Mouse (Mus musculus): ENCODE data around the gene Bsnd. TPM values are rescaled to one million over a fixed set of nuclear protein-coding genes. Genes with fewer than 3 reads are reported as not detected.

Bsnd gene
- polyA plus RNA-seq, 1 experiment = 0.06 TPM

- H3K27me3 ChIP-seq (ENCODE audit: control insufficient read depth, insufficient read depth, low read length) = no peaks in the 10 kb centered on the region
- peak; percentile 72 to 81 for DNase-seq (ENCODE audit: low read depth in 1 of 2, low spot score in 2 of 2)
- peak overlapping the region; percentile 59 for H3K4me3 ChIP-seq (ENCODE audit: extremely low read depth, insufficient read depth, insufficient read length)
- H3K27ac ChIP-seq (ENCODE audit: insufficient read depth, low read length) = 0 out of 2 replicates have a peak overlapping the region, but pooled peaks have one; percentile 30
- WGBS = 11% methylated on average over 17 of the region's 17 CpGs
- peaks cover 2% of the 10 kb centered on the region; the same call in 1 of the 2 replicates for H3K4me1 ChIP-seq (ENCODE audit: control insufficient read depth, insufficient read depth, insufficient read length)
- H3K36me3 ChIP-seq (ENCODE audit: control insufficient read depth, insufficient read depth, low read length) = no peaks in the 10 kb centered on the region
- TF ChIP-seq POLR2A (IDR thresholded peaks at IDR 0.05; ENCODE audit: low read depth, low read length) (no peak), CTCF (IDR thresholded peaks at IDR 0.05; ENCODE audit: extremely low read depth, insufficient read depth, insufficient read length, insufficient replicate concordance) (peak; percentile 100)
Measured at GRCm38 (mm10) chr4:106529375-106530112, 37.5 kb upstream of the Bsnd start.

GRCm38 (mm10) chr4:106527856-106528547 is 35.9 kb upstream of the Bsnd start:
- Histone ChIP-seq H3K27me3 (ENCODE audit: control insufficient read depth, insufficient read depth, low read length) (no peaks in the 10 kb centered on the region), H3K4me1 (ENCODE audit: control insufficient read depth, insufficient read depth, insufficient read length) (peaks cover 5% of the 10 kb centered on the region; the same call in 1 of the 2 replicates), H3K36me3 (ENCODE audit: control insufficient read depth, insufficient read depth, low read length) (no peaks in the 10 kb centered on the region), H3K27ac (ENCODE audit: insufficient read depth, low read length) (no peak overlapping the region), H3K4me3 (ENCODE audit: extremely low read depth, insufficient read depth, insufficient read length) (no peak overlapping the region)
- TF ChIP-seq POLR2A (IDR thresholded peaks at IDR 0.05; ENCODE audit: low read depth, low read length) = no peak
- TF ChIP-seq CTCF (IDR thresholded peaks at IDR 0.05; ENCODE audit: extremely low read depth, insufficient read depth, insufficient read length, insufficient replicate concordance) = no peak
- 79% methylated on average over 7 of the region's 7 CpGs for WGBS
- DNase-seq (ENCODE audit: low read depth in 1 of 2, low spot score in 2 of 2) = no peak

DNA sequence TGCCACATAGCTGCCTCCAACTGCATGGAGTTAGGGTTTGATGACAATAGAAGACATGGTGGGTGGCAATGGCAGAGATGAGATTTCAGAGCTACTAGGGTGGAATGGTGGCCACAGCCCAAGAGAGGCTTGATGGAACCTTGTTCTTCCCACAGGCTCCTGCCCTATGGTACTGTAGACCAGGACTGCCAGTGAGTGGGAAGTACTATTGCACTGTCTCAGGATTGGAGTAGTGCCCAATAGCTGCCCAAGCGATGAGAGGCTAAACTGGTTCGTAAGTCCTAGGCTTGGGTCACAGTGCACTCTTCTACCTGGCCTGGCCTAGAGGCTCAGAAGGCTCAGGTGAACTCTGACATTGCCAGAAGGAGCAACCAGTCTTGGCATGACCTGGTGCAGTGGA is 32.9 kb upstream of the Bsnd start:
- Histone ChIP-seq H3K36me3 (ENCODE audit: control insufficient read depth, insufficient read depth, low read length) (no peaks in the 10 kb centered on the region), H3K27ac (ENCODE audit: insufficient read depth, low read length) (no peak overlapping the region), H3K27me3 (ENCODE audit: control insufficient read depth, insufficient read depth, low read length) (no peaks in the 10 kb centered on the region), H3K4me3 (ENCODE audit: extremely low read depth, insufficient read depth, insufficient read length) (no peak overlapping the region), H3K4me1 (ENCODE audit: control insufficient read depth, insufficient read depth, insufficient read length) (peaks cover 5% of the 10 kb centered on the region; the same call in 1 of the 2 replicates)
- no peak for DNase-seq (ENCODE audit: low read depth in 1 of 2, low spot score in 2 of 2)
- 99% methylated on average over 2 of the region's 2 CpGs for WGBS
- no peak for TF ChIP-seq CTCF (IDR thresholded peaks at IDR 0.05; ENCODE audit: extremely low read depth, insufficient read depth, insufficient read length, insufficient replicate concordance)
- no peak for TF ChIP-seq POLR2A (IDR thresholded peaks at IDR 0.05; ENCODE audit: low read depth, low read length)

- Histone ChIP-seq H3K27me3 (ENCODE audit: control insufficient read depth, insufficient read depth, low read length) (no peaks in the 10 kb centered on the region), H3K4me3 (ENCODE audit: extremely low read depth, insufficient read depth, insufficient read length) (no peak overlapping the region), H3K4me1 (ENCODE audit: control insufficient read depth, insufficient read depth, insufficient read length) (peaks cover 2% of the 10 kb centered on the region; the same call in 1 of the 2 replicates), H3K27ac (ENCODE audit: insufficient read depth, low read length) (no peak overlapping the region), H3K36me3 (ENCODE audit: control insufficient read depth, insufficient read depth, low read length) (no peaks in the 10 kb centered on the region)
- 25% methylated on average over 2 of the region's 2 CpGs for WGBS
- no peak for DNase-seq (ENCODE audit: low read depth in 1 of 2, low spot score in 2 of 2)
- TF ChIP-seq POLR2A (IDR thresholded peaks at IDR 0.05; ENCODE audit: low read depth, low read length) = no peak
Measured at GRCm38 (mm10) chr4:106524131-106524530, 32.0 kb upstream of the Bsnd start.

DNA sequence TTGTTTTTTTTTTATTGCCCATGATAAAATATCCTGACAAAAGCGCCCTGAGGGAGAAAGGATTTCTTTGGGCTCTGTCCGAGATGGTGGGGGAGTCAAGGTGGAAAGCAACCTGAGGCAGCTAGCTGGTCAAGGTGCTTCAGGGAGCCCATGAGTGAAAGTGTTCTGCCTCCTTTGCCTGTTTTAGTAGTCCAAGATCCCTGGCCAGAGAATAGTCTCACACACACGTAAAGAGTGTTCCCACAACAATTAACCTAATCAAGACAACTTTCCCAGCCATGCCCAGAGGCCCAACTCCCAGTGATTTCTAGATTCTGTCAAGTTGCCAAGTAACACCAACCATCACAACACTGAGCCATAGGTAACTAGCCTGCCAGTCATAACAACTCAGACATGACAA is 30.5 kb upstream of the Bsnd start:
- Histone ChIP-seq H3K4me1 (ENCODE audit: control insufficient read depth, insufficient read depth, insufficient read length) (peaks cover 2% of the 10 kb centered on the region; the same call in 1 of the 2 replicates), H3K27me3 (ENCODE audit: control insufficient read depth, insufficient read depth, low read length) (no peaks in the 10 kb centered on the region), H3K4me3 (ENCODE audit: extremely low read depth, insufficient read depth, insufficient read length) (no peak overlapping the region), H3K36me3 (ENCODE audit: control insufficient read depth, insufficient read depth, low read length) (no peaks in the 10 kb centered on the region), H3K27ac (ENCODE audit: insufficient read depth, low read length) (no peak overlapping the region)
- no peak for DNase-seq (ENCODE audit: low read depth in 1 of 2, low spot score in 2 of 2)
- WGBS = 85% methylated on average over 3 of the region's 3 CpGs
- TF ChIP-seq CTCF (IDR thresholded peaks at IDR 0.05; ENCODE audit: extremely low read depth, insufficient read depth, insufficient read length, insufficient replicate concordance) (no peak), POLR2A (IDR thresholded peaks at IDR 0.05; ENCODE audit: low read depth, low read length) (no peak)

DNA sequence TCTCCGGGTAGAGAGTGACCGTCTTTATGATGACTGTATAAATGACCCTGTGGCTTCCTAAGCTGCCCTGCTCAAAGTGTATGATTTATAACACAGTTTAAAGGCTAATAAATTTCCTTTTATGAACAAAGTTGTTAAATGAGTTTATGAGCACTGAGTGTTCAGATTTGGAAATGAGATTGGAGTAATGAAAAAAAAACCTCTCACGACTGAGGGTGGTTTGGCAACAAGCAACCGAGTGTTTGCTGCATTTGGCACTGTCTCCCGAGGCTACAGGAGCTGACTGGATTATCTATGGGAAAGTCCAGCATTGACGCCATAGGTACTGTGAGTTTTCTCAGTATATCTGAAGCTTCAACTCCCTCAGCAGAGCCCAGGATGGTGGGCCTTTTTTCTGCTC is 22.5 kb upstream of the Bsnd start:
- Histone ChIP-seq H3K4me3 (ENCODE audit: extremely low read depth, insufficient read depth, insufficient read length) (no peak overlapping the region), H3K27ac (ENCODE audit: insufficient read depth, low read length) (no peak overlapping the region), H3K4me1 (ENCODE audit: control insufficient read depth, insufficient read depth, insufficient read length) (no peaks in the 10 kb centered on the region), H3K27me3 (ENCODE audit: control insufficient read depth, insufficient read depth, low read length) (no peaks in the 10 kb centered on the region), H3K36me3 (ENCODE audit: control insufficient read depth, insufficient read depth, low read length) (no peaks in the 10 kb centered on the region)
- TF ChIP-seq POLR2A (IDR thresholded peaks at IDR 0.05; ENCODE audit: low read depth, low read length) (no peak), CTCF (IDR thresholded peaks at IDR 0.05; ENCODE audit: extremely low read depth, insufficient read depth, insufficient read length, insufficient replicate concordance) (no peak)
- no peak for DNase-seq (ENCODE audit: low read depth in 1 of 2, low spot score in 2 of 2)
- WGBS = 75% methylated on average over 6 of the region's 6 CpGs

DNA sequence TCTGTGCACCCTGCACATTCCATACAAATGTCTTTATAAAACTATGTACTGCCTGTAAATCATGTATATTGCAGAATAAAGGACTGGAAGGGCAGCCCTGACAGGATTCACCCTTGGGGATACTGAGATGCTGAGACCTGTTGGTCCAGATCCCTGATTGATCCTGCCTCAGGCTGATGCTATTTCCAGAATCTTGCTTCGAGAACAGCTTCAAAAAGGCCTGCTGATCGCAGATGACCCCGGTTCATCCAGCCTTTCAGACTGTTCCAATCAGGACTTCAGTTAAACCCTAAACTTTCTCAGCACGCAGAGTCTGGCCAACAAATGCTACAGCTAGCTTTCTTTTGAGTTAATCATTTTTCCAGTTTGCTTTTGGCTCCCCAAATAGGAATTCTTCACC is 17.8 kb upstream of the Bsnd start:
- Histone ChIP-seq H3K4me3 (ENCODE audit: extremely low read depth, insufficient read depth, insufficient read length) (no peak overlapping the region), H3K27me3 (ENCODE audit: control insufficient read depth, insufficient read depth, low read length) (no peaks in the 10 kb centered on the region), H3K36me3 (ENCODE audit: control insufficient read depth, insufficient read depth, low read length) (no peaks in the 10 kb centered on the region), H3K4me1 (ENCODE audit: control insufficient read depth, insufficient read depth, insufficient read length) (no peaks in the 10 kb centered on the region), H3K27ac (ENCODE audit: insufficient read depth, low read length) (no peak overlapping the region)
- 84% methylated on average over 4 of the region's 4 CpGs for WGBS
- no peak for TF ChIP-seq POLR2A (IDR thresholded peaks at IDR 0.05; ENCODE audit: low read depth, low read length)
- TF ChIP-seq CTCF (IDR thresholded peaks at IDR 0.05; ENCODE audit: extremely low read depth, insufficient read depth, insufficient read length, insufficient replicate concordance) = no peak
- DNase-seq (ENCODE audit: low read depth in 1 of 2, low spot score in 2 of 2) = no peak

Measured in spleen, adult 2 months (tissue).